Mouse (Mus musculus): ENCODE results near the gene Hsp90b1.

GRCm38 (mm10) chr10:86707134-86707533, 1.8 kb upstream of the Hsp90b1 start:
- TF ChIP-seq CTCF (IDR thresholded peaks at IDR 0.05) (no peak), EP300 (IDR thresholded peaks at IDR 0.05; ENCODE audit: insufficient read depth, low read depth, low read length) (no peak)

Measured in heart, adult 2 months (tissue).